Mouse (Mus musculus): ENCODE results near the gene Olfr618. TPM values are rescaled to one million over a fixed set of nuclear protein-coding genes. Genes with fewer than 3 reads are reported as not detected.
"Not testable (repeated sequence)": the region's sequence is repeated elsewhere in the genome, so short reads cannot be mapped to it uniquely, and the experiment has no call there.

Olfr618 gene
- total RNA-seq (2021): not detected

DNA sequence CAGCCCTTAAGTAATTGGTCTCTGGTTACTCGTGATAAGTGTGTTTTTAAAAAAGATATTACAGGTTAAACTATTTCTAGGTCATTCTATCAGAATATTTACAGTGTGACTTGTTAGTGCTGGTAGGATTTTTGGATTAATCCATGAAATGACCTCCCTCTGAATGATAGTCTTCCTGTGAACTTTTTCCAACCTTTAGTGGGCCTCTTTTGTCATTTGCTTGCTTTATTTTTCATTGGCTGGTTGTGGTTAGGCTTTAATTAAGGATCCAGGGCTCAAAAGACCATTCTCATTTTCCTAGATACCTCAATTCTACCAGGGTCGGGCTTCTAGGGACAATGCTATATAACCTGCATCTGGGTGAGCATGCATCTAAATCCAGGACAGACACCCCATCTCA lies at the start of gene Olfr618:
TSS of gene Olfr618 (plus strand) at position 301 of the 400 bp plus-strand sequence.
- DNase-seq (ENCODE audit: low spot score): no peak
- intact Hi-C loops (cut with DNase I): no loop called here

GRCm38 (mm10) chr7:103542617-103543016 lies 47.3 kb upstream of the Olfr618 start, which contains the start of gene Olfr612:
TSS of gene Olfr612 (minus strand) at chr7:103542717.
- DNase-seq (ENCODE audit: low spot score); intact Hi-C loops (cut with DNase I): not testable (repeated sequence)

DNA sequence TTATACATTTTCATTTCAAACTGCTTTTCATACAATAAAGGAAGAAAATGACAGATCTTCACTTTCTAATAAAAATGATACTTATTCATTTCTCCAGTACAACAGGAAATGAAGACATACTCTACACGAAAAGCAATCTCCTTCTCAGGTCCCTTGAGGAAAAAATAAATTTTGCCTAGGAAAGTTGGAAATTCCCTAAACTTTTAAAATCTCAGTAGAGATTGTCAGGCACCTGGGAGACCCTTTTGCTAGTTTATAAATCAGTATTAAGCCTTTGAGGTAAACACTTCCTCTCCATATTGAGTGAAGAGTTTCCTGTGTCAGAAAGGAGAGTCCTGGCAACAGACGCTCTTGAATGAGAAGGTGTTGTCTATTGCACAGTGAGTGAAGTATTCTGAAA lies 42.1 kb upstream of the Olfr618 start, which contains the start of gene Olfr613:
TSS of gene Olfr613 (plus strand) at position 301 of the 400 bp plus-strand sequence.
- intact Hi-C loops (cut with DNase I): no loop called here
- no peak for DNase-seq (ENCODE audit: low spot score)

DNA sequence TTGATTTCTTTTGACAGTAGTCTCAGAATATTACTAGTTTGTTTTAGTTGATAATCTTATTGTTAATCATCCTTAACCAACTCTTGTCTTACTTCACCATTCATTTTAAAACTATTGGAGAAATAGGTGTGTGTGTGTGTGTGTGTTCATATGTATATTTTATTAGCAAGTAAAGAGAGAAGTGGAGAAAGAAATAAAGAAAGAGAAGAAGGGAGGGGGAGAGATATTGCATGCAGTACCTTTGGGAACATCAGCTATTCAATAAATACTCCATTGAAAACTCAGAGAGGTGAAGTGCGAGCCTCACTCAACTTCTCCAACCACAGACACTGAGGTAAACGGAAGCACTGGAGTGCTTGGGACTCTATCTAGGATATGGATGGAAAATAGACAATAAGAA lies 34.1 kb upstream of the Olfr618 start, which contains the start of gene Olfr615:
TSS of gene Olfr615 (plus strand) at position 301 of the 400 bp plus-strand sequence.
- intact Hi-C loops (cut with DNase I): no loop called here
- no peak for DNase-seq (ENCODE audit: low spot score)

- intact Hi-C loops (cut with DNase I): no loop called here
These were observed 20.9 kb upstream of the Olfr618 start, which contains the start of gene Olfr616 for GRCm38 (mm10) chr7:103569043-103569442. TSS of gene Olfr616 (minus strand) at chr7:103569143.

GRCm38 (mm10) chr7:103572761-103573160 lies 17.1 kb upstream of the Olfr618 start, which contains the start of gene Olfr617:
TSS of gene Olfr617 (plus strand) at chr7:103573061.
- intact Hi-C loops (cut with DNase I): no loop called here
- DNase-seq (ENCODE audit: low spot score): no peak

More at GRCm38 (mm10) chr7:103569043-103569442, 20.9 kb upstream of the Olfr618 start, which contains the start of gene Olfr616:
- no peak for DNase-seq (ENCODE audit: low spot score)

- intact Hi-C loops (cut with DNase I): no loop called here
These were observed 10.4 kb downstream of the Olfr618 start, which contains the start of gene Olfr619 for GRCm38 (mm10) chr7:103600275-103600674. TSS of gene Olfr619 (plus strand) at chr7:103600575.

DNA sequence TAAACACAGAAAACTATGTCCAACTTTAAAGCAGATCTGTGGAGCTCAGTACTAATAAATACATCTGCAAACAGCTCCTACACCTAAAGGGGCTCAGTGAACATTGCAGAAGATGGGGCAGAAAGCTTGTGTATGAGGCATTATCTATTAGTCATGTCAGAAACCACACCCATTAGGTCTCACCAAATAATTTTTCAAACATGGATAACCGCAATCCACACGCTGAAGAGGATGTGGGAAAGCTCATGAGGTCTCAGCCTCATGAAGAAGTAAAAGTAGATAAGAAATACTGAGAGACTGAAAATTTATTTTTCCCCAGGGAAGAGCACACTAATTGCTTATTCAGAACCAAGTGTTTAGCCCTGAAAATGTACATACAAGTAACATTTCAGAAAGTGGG lies 17.5 kb downstream of the Olfr618 start:
- intact Hi-C loops (cut with DNase I): no loop called here
- no peak for DNase-seq (ENCODE audit: low spot score)

More at GRCm38 (mm10) chr7:103600275-103600674, 10.4 kb downstream of the Olfr618 start, which contains the start of gene Olfr619:
- DNase-seq (ENCODE audit: low spot score): no peak

DNA sequence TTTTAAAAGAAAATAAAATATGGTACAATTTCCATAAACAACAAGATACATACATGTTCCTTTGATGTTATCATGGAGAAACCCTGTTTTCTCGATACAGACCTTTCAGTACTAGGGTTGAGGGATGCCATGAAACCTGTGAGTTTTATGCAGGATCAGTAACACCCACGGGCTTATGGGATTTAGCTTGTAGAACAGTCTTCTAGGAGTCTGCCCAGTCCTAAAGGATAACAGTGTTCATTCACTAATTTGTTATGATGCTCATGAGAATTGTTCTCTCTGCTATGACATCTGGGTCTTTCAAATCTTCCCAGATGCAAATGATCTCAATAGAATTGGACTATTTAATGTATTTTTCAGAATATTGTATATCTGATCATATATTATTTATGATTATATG lies 22.5 kb downstream of the Olfr618 start, which contains the start of gene Olfr620:
TSS of gene Olfr620 (minus strand) at position 101 of the 400 bp plus-strand sequence.
- no peak for DNase-seq (ENCODE audit: low spot score)
- intact Hi-C loops (cut with DNase I): no loop called here

DNA sequence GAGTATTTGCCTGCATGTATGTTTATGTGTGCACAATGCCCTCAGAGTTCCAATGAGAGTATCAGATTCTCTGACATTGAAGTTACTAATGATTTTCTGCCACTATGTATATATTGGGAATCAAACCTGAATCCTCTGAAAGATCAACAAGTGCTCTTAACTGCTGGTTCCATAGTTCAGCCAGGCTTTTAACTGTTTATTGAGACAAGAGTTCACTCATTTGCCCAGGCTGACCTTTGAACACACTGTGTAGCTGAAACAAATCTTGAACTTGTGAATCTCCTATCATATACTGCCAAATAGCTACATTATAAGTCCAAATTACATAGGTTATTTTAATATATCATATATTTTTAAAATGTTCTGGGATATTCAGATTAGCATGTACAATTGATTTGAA lies 46.9 kb downstream of the Olfr618 start:
- intact Hi-C loops (cut with DNase I): no loop called here
- no peak for DNase-seq (ENCODE audit: low spot score)

GRCm38 (mm10) chr7:103642602-103643001 lies 52.7 kb downstream of the Olfr618 start, which contains the start of gene Olfr622:
TSS of gene Olfr622 (minus strand) at chr7:103642702.
- intact Hi-C loops (cut with DNase I): no loop called here
- no peak for DNase-seq (ENCODE audit: low spot score)

DNA sequence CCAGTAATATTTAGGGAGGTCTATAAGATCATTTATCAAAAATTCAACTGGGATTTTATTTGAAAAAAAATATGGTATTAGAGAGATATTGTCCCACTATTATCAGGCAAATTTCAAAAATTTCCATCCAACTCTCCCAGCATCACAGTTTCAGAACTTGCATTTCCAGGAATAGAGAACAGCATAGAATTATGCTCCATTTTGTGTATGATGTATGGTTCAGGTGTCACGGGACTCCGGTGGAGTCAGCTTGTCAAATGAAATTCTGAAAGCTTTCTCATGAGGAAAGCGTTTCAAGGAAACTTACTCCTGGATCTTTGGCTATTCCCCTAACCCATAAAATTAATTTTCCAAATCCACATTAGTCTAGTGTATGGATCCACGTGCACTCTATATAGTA lies 54.2 kb downstream of the Olfr618 start:
- intact Hi-C loops (cut with DNase I): no loop called here
- no peak for DNase-seq (ENCODE audit: low spot score)

Small RNA genes lying within 50 kb of the gene (microRNA-seq; reads per million reads assigned to microRNA genes)
- gene Gm26506: not detected

Other genes with a start within 250 kb of the Olfr618 start
- gene Olfr600, start 240.4 kb upstream of the Olfr618 start, total RNA-seq (2021): not detected
- not detected for gene Olfr601, start 227.4 kb upstream of the Olfr618 start, total RNA-seq (2021)
- not detected for gene Olfr603, start 203.9 kb upstream of the Olfr618 start, total RNA-seq (2021)
- not detected for gene Usp17lc, start 175.0 kb upstream of the Olfr618 start, total RNA-seq (2021)
- gene Olfr605, start 144.7 kb upstream of the Olfr618 start, total RNA-seq (2021): not detected
- not detected for gene Olfr606, start 141.1 kb upstream of the Olfr618 start, total RNA-seq (2021)
- not detected for gene Olfr607, start 126.0 kb upstream of the Olfr618 start, total RNA-seq (2021)
- gene Olfr608, start 120.2 kb upstream of the Olfr618 start, total RNA-seq (2021): not detected
- gene Olfr609, start 92.0 kb upstream of the Olfr618 start, total RNA-seq (2021): not detected
- not detected for gene Olfr610, start 78.0 kb upstream of the Olfr618 start, total RNA-seq (2021)
- not detected for gene Olfr611, start 69.3 kb upstream of the Olfr618 start, total RNA-seq (2021)
- not detected for gene Olfr612, start 47.4 kb upstream of the Olfr618 start, total RNA-seq (2021)
- gene Olfr613, start 42.0 kb upstream of the Olfr618 start, total RNA-seq (2021): not detected
- not detected for gene Olfr615, start 34.0 kb upstream of the Olfr618 start, total RNA-seq (2021)
- not detected for gene Olfr616, start 21.0 kb upstream of the Olfr618 start, total RNA-seq (2021)
- not detected for gene Olfr617, start 17.0 kb upstream of the Olfr618 start, total RNA-seq (2021)
- gene Olfr619, start 10.5 kb downstream of the Olfr618 start, total RNA-seq (2021): not detected
- not detected for gene Olfr620, start 22.4 kb downstream of the Olfr618 start, total RNA-seq (2021)
- gene Olfr622, start 52.6 kb downstream of the Olfr618 start, total RNA-seq (2021): not detected
- gene Olfr623, start 73.6 kb downstream of the Olfr618 start, total RNA-seq (2021): not detected
- gene Olfr624, start 81.1 kb downstream of the Olfr618 start, total RNA-seq (2021): not detected
- not detected for gene Olfr625-ps1, start 92.6 kb downstream of the Olfr618 start, total RNA-seq (2021)
- not detected for gene Olfr243, start 124.6 kb downstream of the Olfr618 start, total RNA-seq (2021)
- gene Olfr628, start 140.3 kb downstream of the Olfr618 start, total RNA-seq (2021): not detected
- not detected for gene Olfr629, start 154.8 kb downstream of the Olfr618 start, total RNA-seq (2021)
- not detected for gene Olfr630, start 167.2 kb downstream of the Olfr618 start, total RNA-seq (2021)
- gene Olfr69, start 181.5 kb downstream of the Olfr618 start, total RNA-seq (2021): not detected
- not detected for gene Olfr68, start 189.6 kb downstream of the Olfr618 start, total RNA-seq (2021)
- gene Olfr67, start 201.7 kb downstream of the Olfr618 start, total RNA-seq (2021): not detected
- 1,000 to 10,000 TPM; 1,406 to 3,005 TPM for gene Hbb-bt, start 223.9 kb downstream of the Olfr618 start, total RNA-seq (2021)
- gene Hbb-bs, start 238.0 kb downstream of the Olfr618 start, total RNA-seq (2021): over 10,000 TPM in 1 of 2 experiments, 1,000 to 10,000 TPM in 1; 9,976 to 23,536 TPM